Mouse (Mus musculus) gastrocnemius, adult 2 months (tissue): ENCODE measurements around the gene Sytl2. TPM values are rescaled to one million over a fixed set of nuclear protein-coding genes. Genes with fewer than 3 reads are reported as not detected.

Experiments
- DNase-seq: peaks from one replicate; pipeline ENCODE4 v3.0.0; 2022
- H3K27ac ChIP-seq: fragments of 200-600 bp; 2 replicates; pipeline ENCODE4 v1.8.1; 2022; ENCODE audit warnings: mild to moderate bottlenecking
- H3K4me3 ChIP-seq: fragments of 200-600 bp; 2 replicates; pipeline ENCODE4 v1.8.1; 2022; ENCODE audit warnings: mild to moderate bottlenecking, moderate library complexity
- CTCF ChIP-seq: fragments of 200-600 bp; IDR thresholded peaks from 2 replicates; pipeline ENCODE4 v1.8.1; 2022; ENCODE audit warnings: antibody characterized with exemption, mild to moderate bottlenecking, moderate library complexity
- intact Hi-C: fragments of 180-260 bp; cut with DNase I; formaldehyde crosslinking; loops from one replicate; pipeline ENCODE4 v1.15.1; 2025
- total RNA-seq, 2 experiments: library from RNA; stranded (reverse); gene quantifications; 2 replicates each; pipeline ENCODE4 v1.2.3; 2021

Sytl2 gene
- total RNA-seq, 2 experiments from 2014 or later: 3.3 to 3.7 TPM

DNA sequence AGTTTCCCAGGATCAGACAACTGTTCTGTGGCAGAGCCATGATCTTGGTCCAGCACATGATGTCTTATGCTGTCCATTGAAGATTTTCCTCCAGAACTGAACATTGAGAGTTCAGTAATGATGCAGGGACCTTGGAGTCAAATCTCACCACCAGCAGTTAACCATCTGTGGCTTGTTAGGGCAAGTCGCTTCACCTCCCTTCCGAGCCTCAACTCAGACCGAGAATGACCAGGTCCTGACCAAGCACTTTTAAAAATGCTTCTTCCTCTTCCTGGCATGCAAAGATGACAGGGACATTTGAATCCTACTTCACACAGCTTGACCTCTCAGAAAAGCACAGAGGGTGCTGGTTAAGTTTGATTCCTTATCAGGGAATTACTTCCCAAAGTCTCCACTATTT, 50.1 kb downstream of the Sytl2 start:
- H3K27ac ChIP-seq: no peak overlapping the region
- no peak for TF ChIP-seq CTCF
- intact Hi-C loops: no loop called here
- no peak for DNase-seq
- H3K4me3 ChIP-seq: no peak overlapping the region

DNA sequence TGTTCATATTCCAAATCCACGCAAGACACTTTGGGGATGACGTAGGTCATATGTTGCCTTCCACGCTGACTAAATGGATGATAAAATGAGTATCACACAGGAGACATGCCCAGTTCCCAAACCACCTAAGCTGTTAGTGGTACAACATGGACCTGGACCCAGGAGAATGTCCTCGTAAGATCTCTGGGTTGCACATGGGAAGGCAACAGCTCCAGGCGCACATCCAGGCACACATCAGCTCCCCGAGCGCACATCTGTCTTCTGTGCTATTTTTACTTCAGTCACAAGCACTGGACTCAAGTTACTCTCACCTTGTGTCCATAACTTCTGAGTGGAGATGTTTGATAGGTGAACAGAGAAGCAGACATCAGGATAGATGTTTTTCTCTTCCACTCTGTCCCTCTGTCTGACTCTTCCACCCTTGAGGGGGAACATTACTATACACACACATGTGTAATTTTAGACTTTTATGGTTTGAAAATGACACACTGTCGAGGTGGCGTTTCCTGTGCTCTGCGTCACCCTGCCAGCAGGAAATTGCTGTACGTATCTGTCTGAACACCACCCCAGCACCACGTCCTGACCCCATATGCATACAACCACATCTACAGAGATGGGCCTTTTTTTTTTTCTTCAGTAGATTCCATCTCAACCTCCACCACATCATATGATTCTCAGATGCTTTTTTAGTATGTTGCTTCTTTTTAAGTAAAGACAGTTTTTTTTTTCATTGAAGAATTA, 51.6 kb downstream of the Sytl2 start:
- Histone ChIP-seq H3K27ac (peak overlapping the region; percentile 28; the same call in 1 of the 2 replicates), H3K4me3 (no peak overlapping the region)
- no peak for TF ChIP-seq CTCF
- DNase-seq: peak; percentile 46
- intact Hi-C loops: no loop called here

DNA sequence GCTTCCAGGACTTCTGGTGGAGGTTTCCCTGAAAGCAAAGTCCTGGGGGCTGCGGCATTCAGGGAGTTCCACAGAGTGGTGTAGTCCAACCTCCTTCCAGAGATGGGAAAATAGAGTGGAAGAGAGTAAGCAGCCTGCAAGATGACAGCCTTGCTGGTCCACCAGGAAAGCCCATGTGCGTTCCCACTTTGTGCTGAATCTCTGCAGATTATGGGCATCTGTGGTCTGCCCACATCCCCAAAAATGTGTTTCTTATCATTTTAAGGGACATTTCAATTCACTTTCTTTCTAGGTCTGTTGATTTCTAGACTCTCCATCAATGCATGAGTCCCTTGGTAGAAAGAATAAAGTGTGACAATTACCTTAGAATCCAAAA, 52.2 kb downstream of the Sytl2 start:
- peak overlapping the region; percentile 28; the same call in 1 of the 2 replicates for H3K27ac ChIP-seq
- no peak for DNase-seq
- intact Hi-C loops: no loop called here
- no peak for TF ChIP-seq CTCF
- no peak overlapping the region for H3K4me3 ChIP-seq

DNA sequence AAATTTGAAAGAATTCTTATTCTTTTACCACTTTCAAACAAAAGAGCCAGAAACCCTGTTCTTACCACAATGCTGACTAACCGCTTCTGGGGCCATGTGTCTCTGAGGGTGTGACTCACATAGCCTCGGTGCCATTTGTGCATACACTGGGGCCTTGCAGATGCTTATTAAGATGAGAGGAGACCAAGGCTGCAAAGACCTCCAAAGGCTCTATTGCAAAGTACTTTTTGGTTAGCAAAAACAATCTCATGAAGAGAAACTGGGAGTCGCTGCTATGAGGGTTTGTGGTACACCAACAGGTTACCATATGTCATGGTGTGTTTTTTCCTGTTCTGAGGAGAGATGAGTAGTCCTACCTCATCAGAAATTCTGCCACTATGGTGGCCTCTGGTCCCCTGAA, 53.4 kb downstream of the Sytl2 start:
- TF ChIP-seq CTCF: no peak
- Histone ChIP-seq H3K27ac (no peak overlapping the region), H3K4me3 (no peak overlapping the region)
- intact Hi-C loops: no loop called here
- DNase-seq: no peak

DNA sequence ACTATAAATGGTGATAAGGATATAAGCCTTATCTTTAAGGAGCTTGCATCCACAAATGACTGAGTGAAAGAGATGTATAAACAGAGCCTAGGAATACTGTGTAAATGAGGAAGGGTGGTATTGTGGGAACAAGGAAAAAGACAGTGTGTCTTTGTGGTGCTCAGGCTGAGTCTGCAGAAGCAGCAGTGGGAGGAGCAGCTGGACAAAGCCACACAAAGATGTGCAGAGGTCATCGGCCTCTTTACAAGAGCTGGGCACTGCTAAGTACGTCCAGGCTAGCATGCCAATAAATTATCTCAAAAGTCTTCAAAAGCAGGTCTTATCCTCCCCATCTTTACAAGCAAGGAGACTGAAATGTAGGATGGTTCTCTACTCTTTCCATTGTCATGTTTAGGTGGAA, 53.9 kb downstream of the Sytl2 start:
- intact Hi-C loops: no loop called here
- no peak overlapping the region for H3K27ac ChIP-seq
- no peak for TF ChIP-seq CTCF
- no peak for DNase-seq
- no peak overlapping the region for H3K4me3 ChIP-seq

DNA sequence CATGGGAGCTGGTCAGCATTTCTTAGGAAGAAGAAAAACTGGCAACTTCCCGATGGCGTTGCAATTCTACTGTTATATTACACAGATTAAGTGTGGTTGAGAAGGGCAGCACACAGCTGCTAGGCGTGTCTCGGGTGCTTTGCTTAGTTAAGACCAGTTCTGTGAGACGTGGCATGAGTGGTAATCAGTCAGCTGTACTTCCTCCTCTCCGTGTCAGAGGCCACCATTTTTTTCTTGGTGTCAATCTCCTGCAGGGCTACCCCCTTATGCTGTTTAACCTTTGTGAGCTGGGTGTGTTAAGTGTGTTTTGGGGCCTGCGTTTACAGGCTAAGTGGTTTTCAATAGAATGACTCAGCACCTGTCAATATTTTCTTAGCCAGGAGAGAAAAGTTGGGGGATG, 60.7 kb downstream of the Sytl2 start:
- TF ChIP-seq CTCF: no peak
- no peak for DNase-seq
- H3K27ac ChIP-seq: no peak overlapping the region
- intact Hi-C loops: no loop called here
- H3K4me3 ChIP-seq: no peak overlapping the region

DNA sequence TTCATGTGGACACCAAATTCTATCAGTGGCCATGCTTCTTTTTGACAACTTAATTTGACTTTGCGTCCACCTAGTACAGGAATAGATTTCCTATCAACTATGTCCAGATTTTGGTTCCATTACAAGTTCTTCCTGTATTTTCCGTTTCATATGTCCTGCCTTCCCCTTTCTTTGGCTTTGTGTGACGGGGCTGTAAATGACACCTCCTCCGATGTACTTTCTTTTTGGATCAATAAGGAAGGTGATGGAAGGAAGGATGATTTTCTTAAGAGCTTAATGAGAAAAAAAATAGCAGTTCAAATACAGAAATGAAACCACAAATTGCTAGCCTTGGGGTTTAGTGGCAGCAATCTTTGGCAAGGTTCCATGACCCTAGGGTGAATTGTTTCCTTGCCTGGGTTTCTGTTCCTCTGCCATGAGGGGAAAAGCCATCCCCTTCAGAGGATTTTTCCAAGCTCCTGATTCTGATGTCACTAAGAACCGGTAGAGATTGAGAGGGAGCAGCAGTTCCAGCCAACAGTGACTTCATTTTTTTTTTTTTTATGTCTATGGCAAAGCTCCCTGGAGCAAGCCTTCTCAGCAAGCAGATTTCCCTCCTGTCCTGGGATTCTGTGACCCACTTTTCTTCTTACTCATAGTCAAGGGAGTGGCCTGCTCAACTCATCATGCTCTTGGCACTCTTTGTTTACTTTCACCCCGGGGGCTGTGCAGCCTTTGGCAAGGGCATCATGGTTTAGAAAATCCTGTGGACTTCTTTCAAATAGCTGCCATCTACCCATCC, 68.2 kb downstream of the Sytl2 start:
- intact Hi-C loops: no loop called here
- TF ChIP-seq CTCF: no peak
- Histone ChIP-seq H3K4me3 (peak overlapping the region; percentile 29), H3K27ac (peak overlapping the region; percentile 62)
- DNase-seq: peak; percentile 38

DNA sequence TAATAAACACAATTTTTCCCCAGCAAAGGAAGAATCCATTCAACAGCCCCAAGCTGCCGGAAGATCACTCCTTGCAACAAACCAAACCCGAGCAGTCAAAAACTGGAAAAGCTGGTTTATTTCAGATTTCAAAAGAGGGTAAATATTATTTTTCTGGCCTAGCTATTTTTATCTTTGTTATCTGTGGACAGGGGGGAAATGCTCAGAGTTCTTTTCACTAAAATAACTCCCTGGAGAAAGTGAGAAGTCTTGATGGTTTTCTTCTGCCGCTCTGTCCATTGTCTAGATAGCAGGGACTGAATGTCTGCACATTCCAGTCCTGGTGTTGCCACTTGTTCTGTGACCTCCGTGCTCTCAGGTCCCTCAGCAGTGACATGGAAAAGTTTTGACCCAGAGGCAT, 70.8 kb downstream of the Sytl2 start:
- intact Hi-C loops: no loop called here
- no peak for TF ChIP-seq CTCF
- Histone ChIP-seq H3K27ac (no peak overlapping the region), H3K4me3 (no peak overlapping the region)
- DNase-seq: no peak

DNA sequence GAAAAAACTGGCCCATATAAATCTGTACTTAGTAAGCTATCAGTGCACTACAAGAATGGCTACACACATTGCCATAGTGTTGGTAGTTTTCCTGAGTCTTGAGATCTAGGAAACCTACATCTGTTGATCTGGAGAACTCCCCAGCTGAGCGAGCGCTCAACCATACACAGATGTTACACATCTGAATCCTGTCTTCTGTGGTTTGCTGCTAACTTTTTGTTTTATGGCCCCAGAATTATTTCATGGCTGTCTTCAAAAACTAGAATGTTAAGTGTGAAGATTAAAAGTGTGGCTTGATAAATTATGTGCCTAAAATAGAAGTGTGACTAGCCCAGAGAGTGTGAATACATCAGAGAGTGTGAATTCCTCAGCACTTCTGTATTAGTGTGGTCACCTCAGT, 82.4 kb downstream of the Sytl2 start:
- no peak overlapping the region for H3K27ac ChIP-seq
- intact Hi-C loops: no loop called here
- DNase-seq: no peak
- TF ChIP-seq CTCF: no peak
- no peak overlapping the region for H3K4me3 ChIP-seq

DNA sequence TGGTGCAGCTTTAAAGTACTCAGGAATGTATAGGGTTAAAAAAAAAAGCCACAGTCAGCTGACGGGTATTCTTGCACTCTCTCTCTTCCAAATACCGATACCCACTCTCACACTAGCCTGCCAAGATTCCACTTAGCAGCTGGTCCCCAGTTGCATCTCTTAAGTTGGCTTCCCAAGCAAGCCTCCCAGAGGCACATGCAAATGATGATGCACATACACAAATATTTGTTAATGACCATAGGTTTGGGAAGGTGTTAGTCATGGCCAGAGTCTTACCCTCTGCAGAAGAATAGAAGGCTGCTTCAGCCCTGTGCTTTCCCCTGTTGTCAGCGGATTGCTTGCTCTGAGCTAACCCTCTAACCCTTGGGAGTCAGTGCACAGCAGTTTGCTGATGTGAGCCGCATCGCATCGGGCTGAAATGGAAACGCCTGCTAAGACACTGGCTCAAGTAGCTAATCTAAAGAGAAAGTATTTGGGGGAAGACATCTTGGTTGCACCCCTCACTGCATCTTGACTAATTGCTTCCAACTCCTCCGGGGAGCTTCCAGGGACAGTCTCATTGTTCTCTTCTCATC, 84.9 kb downstream of the Sytl2 start:
- H3K4me3 ChIP-seq: peak overlapping the region; percentile 63
- H3K27ac ChIP-seq: peak overlapping the region; percentile 75
- TF ChIP-seq CTCF: no peak
- intact Hi-C loops: no loop called here
- DNase-seq: peak; percentile 41

DNA sequence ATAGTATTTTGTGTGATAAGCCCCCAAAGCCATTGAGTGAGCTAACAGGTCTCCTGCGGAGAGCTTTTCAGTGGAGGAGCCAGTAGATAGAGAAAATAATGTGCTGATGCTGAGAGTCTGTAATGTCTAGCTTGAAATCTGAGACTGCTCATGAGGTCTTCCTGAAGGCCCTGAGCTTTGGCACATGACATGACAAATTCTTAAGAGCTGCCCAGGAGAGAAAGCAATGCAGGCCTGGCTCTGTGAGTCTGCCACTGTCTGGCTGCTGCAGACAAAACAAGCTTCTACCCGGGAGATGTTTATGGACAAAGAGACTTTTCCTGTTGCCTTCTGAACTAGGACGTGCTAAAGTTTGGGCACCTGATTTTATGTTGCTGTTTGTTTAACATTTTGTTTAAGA, 87.7 kb downstream of the Sytl2 start:
- peak; percentile 36 for DNase-seq
- no peak for TF ChIP-seq CTCF
- H3K27ac ChIP-seq: peak overlapping the region; percentile 38; the same call in 1 of the 2 replicates
- H3K4me3 ChIP-seq: no peak overlapping the region
- intact Hi-C loops: no loop called here

DNA sequence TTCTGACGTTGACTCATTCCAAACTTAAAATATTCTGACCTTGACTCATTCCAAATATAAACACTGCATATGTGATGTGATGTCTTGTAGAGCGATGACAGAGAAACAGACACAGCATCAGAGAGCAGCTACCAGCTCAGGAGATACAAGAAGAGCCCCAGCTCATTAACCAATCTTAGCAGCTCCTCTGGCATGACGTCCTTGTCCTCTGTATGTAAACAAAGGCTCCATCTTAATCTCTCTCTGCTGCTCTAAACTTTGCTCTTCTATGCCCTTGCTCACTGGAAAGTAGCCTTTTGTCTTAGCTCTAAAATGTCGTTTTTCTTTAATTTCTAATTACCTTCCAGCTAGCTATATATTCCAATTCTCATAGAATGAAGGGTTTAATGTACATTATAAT, 93.0 kb downstream of the Sytl2 start:
- DNase-seq: no peak
- no peak overlapping the region for H3K27ac ChIP-seq
- intact Hi-C loops: no loop called here
- TF ChIP-seq CTCF: no peak
- no peak overlapping the region for H3K4me3 ChIP-seq

DNA sequence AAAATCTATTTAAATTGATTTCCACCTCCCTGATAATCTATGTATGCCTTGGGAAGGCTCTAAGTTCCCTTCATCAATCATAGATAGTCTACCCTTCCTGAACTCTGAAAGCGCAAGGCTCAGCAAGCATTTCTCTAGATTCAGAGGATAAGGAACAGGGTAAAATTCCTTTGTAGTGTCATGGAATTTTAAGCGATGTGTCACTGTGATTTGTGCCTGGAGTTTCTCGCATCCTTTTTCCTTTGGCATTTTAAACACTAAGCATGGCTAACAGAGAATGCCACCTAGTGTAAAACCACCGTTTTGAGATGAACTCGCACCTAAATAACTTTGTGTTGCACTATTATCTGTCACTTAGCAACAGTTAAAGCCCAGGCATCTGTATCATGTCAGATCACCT, 93.9 kb downstream of the Sytl2 start:
- no peak for TF ChIP-seq CTCF
- no peak overlapping the region for H3K27ac ChIP-seq
- no peak for DNase-seq
- no peak overlapping the region for H3K4me3 ChIP-seq
- intact Hi-C loops: no loop called here
